Mouse (Mus musculus) CD4-positive, CD25-positive, alpha-beta regulatory T cell (primary cell): Measurements from ENCODE around the gene Slc30a1. TPM values are rescaled to one million over a fixed set of nuclear protein-coding genes. Genes with fewer than 3 reads are reported as not detected.

Experiments used
- polyA plus RNA-seq: library from polyadenylated mRNA; unstranded; fragments of 100-300 nt; shearing (Covaris generic); gene quantifications from one replicate; pipeline ENCODE4 v1.2.1, GENCODE M21; 2017

The Slc30a1 gene
- polyA plus RNA-seq: 9.9 TPM

GRCm38 (mm10) chr1:191906571-191907430, at the start of gene Slc30a1:
TSS of gene Slc30a1 (plus strand) at chr1:191906767.

Other genes with a start within 250 kb of the Slc30a1 start
- 17.1 TPM for gene Lpgat1, start 188.9 kb upstream of the Slc30a1 start, polyA plus RNA-seq
- gene Nek2, start 85.3 kb upstream of the Slc30a1 start, polyA plus RNA-seq: 1.5 TPM
- 1.1 TPM for gene Rd3, start 70.6 kb downstream of the Slc30a1 start, polyA plus RNA-seq
- gene Traf5, start 185.8 kb downstream of the Slc30a1 start, polyA plus RNA-seq: 134 TPM
- gene Rcor3, start 231.3 kb downstream of the Slc30a1 start, polyA plus RNA-seq: 24.5 TPM